Mouse (Mus musculus) yolk sac, embryonic 10.5 days (tissue): Measurements from ENCODE around the gene Actr2.
"Not testable (repeated sequence)": the region's sequence is repeated elsewhere in the genome, so short reads cannot be mapped to it uniquely, and the experiment has no call there.

Experiments used
- DNase-seq: peaks from one replicate; pipeline ENCODE4 v3.0.0-alpha.2; 2017; ENCODE audit warnings: low spot score

The Actr2 gene

DNA sequence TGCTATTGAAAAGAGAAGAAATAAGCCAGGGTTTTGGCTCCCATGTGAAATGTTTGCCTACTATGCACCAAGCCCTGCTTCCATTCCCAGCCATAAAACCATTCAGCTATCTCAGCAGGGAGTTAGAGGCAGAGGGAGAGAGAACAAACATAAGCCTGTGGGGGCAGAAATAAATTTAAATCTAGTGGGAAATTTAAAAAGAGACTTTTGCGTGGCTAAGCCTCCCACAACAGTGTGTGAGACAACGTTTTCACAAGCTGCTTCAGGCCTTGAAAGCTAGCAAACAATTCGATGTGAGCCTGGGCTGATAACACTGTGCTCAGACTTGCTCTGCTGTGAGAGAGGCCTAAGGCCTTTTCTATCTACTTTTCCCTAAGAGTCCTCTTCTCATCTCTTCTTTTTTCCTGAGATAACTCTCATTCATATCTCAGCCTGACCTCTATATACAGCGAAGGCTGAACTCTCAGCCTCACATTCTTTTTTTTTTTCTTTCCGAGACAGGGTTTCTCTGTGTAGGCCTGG, 3.4 kb upstream of the Actr2 start:
- DNase-seq, result no peak

DNA sequence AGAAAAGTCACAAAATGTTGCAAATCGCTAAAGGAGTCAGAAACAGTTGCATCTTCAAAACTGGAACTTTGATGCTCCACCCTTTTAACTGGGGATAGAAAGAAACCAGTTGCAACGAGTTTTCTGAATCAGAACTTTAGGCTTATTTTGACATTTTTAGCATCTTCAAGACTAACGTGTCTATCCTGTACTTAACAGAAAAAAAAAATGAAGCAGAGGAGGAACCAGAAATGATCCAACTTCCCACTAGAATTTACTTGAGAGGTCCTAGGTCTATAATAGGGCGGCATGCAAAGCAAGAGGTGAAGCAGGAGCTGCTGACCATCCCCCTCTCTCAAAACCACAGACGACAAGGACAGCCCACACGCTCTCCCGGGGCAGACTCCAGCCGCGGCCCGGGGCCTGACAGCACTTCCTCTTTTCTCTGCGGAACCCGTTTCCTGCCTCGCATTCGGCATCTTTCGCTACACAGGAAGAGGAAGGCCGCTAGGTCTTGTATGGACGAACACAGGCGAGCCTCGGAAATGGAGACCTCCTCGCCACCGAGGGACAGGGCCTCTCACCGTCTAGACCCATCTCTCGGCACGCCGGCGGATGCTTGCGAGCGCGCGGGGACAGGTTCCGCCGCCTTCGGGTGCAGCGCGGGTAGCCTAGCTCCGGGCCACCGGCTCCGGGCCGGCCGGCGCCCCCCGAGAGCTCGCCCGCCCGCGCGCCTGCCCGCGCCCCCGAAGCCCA, 540 bp downstream of the Actr2 start:
- peak; percentile 89 for DNase-seq

DNA sequence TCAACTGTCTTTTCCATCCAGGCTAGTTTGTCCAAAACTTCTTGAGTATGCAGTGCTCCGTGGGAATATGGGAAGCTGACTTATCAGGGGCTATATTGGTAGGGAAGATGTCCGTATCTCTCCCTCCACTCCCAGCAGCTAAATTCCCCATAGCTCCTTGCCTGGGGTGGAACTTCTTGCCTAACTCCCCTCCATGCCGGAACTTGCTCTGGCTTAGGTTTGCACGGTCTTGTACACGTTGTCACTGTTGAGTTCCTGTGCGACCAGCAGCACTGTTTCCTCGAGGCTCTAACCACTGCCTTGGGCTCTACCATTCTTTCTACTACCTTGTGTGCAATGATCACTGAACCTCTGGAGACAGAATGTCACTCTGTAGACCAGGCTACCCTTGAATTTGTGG, 4.6 kb downstream of the Actr2 start:
- DNase-seq, result no peak

DNA sequence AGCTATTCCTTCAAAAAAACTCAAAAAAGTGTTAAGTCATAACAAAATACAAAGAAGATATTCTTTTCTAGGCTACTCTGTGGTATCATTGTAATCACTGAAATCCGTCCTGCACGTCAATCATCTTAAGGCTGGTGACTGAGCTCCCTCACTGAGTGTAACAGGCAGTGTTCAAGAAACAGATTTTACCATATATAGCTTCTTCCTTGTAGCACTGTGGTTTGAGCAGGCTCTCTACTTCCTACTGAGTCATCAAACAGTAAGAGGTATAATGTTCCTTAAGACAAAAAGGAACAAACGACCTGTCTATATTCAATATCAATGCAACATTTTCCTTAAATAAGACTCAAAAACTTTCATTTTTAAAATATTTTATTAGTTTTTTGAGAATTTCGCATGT, 5.0 kb downstream of the Actr2 start:
- DNase-seq, result no peak

DNA sequence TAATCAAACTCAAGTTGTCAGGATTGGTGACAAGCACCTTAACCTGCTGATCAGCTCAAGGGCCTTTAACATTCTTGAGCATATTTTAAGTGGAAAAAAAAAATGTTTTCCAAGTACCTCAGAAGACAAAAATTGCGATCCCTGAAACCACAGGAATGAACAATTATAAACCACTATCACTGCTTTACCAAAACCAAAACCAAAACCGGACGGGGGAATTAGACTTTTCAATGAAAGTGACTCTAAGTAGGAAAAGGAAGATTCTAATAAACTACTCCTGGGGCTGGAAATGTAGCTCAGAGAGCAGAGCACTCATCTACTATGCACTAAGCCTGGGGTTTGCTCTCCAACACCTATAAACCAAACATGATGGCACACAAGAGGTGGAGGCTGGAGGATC, 5.8 kb downstream of the Actr2 start:
- no peak for DNase-seq

DNA sequence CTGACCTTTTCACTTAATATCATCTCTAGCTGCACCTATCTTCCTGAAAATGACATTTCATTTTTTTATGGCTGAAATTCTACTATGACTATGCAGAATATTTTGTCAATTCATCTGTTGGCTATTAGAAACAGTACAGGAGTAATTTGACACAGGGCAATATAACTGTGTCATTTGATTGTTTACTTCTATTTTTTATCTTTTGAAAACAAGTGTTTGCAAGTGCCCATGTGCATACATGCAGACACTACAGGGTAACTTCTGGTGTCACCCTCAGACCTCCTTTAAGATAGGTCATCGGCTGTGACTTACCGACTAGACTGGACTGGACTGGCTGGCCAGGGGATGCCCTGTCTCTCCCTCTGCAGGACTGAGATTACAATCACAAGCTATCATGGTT, 8.8 kb downstream of the Actr2 start:
- DNase-seq, result no peak

DNA sequence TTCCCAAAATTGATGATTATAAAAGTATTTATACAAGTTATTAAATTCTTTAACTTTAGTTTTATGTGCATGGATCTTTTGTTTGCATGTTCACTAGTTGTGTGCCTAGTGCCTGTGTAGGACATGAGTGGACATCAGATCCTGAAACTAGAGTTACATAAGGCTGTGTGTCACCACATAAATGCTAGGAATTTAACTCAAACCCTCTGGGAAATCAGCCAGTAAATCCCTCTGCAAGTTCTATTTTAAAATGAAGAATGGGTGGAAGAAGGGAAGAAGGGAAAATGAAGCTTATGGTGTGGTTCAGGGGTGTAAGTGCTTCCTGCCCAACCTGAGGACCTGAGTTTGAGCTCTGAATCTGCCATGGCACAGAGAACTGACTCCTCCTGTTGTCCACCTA, 26.4 kb downstream of the Actr2 start:
- DNase-seq, result no peak

DNA sequence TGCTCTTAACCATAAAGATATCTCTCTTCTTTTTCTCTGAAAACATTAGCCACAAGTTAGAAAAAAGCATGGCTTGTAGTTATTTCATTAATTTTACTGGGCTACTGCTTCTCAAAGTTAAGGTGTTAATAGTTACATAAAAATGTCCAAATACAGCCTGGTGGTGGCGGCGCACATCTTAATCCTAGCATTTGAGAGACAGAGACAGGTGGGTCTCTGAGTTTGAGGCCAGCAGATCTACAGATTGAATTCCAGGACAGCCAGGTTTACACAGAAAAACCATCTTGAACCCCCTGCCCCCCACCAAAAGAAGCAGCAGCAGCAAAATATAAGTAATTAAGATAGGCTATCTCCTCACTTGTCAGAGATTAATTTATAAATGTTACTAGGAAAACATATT, 27.1 kb downstream of the Actr2 start:
- no peak for DNase-seq

DNA sequence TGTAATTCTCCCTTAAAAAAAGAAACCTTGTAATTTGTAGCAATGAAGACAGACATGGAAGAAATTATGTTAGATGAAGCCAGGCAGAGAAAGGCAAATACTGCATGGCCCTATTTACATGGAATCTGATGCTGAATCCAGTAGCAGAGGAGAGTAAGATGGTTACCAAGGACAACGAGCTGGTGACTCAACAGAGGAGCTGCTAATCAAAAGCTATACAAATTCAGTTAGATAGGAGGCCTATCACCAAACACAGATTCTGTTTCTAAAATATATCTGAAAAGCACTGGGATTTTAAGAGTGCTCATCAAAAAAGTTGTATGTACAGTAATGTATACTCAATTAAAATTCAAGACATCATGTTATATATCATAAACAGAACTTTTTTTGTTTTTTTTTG, 37.3 kb downstream of the Actr2 start:
- no peak for DNase-seq

DNA sequence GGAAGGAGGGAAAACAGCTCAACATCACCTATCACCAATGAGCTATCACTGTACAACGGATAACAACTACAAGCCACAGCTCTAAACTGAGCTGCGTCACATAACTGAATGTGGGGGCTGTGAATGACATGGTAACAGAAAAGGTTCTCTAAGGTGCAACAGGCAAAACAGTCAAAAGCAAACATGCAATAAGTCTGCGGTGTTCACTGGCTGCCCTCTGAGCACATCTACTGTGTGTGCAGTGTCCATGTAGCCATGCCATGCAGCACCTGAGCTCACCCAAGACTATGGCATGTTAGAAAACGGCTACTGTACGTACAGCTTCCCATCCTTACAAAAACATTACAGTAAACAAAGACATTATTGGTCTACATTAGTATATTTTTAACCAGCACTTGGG, 39.9 kb downstream of the Actr2 start:
- no peak for DNase-seq

DNA sequence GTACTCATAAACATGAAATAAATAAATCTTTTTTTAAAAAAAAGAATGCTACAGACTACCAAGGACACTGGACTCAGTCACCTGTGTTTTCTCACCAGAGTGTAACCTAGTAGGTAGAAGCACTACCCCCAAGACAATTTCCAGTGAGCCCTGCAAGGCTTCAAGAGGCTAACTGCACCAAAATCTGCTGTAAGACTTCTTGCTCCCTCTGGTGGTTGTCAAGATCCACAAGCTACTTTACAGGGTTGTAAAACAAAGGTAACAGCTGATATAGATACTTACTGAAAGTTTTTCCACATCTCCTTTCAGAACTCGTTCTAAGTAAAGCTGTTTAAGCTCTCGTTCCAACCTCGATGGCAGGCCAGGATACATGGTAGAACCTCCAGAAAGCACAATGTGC, 40.5 kb downstream of the Actr2 start:
- DNase-seq, result no peak

DNA sequence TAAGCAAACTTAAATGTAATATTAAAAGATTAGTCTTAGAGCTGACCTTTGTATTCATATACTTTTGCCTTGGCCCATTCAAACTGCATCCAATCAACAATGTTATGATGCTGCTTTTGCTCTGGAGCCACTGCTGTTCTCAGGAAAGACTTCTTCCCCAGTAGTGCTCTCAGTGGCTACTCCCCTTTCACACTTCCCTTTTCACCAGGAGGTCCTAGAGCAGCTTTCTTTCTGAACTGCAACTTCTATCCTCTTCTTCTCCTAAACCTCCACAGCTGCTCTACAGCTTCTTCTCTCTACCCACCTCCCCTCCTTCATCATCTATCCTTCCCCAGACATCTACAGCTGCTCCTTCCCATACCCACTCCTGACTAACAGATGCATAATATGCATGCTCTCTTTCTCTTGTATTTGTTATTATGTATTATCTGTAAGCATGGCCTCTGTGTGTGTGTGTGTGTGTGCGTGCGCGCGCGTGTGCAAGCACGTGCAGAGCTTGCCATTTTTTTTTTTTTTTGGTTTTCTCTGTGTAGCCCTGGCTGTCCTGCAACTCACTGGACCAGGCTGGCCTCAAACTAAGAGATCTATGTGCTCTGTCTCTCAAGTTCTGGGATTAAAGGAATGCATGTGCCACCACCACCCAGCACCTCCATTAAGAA, 44.2 kb downstream of the Actr2 start:
- DNase-seq, result no peak

DNA sequence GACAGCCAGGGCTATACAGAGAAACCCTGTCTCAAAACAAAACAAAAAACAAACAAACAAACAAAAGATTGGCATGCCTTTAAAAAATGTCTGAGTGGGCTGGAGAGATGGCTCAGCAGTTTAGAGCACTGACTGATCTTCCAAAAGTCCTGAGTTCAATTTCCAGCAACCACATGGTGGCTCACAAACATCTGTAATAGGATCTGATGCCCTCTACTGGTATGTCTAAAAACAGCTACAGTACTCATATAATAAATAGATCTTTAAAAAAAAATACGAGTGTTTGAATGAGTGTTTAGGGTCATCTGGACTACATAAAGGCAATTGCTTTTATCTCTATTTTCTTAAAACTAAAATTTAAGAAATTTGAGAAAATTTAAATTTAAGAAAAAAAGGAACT, 45.2 kb downstream of the Actr2 start:
- no peak for DNase-seq

DNA sequence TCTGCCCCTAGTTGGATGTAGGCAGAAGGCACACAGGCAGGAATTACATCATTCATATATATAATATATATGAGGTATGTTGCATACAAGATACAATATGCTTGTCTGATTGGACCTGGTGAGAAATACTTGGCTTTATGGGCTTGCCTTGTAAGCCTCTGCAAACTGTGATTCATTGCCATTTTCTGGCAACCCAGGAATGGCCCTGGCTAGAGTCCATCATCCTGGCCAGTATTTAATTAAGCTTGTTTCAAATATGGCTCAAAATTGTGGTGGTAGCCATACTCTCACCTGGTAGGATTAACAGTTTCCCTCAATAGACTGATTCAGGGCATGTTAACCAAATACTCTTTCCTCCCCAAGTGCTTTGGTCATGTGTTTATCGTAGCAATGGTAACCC, 46.6 kb downstream of the Actr2 start:
- no peak for DNase-seq

DNA sequence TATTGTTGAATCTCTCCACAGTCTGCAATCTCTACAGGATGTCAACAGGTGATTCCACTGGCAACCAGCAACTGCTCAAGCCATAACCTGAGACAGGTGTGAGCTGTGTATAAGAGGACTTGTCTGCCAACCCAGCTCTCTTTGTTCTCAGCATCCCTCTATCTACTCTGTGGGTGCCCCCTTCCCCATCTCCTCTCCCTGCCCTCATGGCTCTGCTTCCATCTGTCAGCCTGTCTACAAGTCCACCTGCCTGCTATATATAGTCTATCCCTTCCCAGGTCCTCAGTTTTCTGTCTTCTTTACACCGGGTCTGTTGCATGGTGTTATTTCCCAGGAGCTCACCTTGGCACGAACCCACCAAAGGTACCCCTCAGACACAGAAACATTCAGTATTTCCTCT, 47.8 kb downstream of the Actr2 start:
- no peak for DNase-seq

DNA sequence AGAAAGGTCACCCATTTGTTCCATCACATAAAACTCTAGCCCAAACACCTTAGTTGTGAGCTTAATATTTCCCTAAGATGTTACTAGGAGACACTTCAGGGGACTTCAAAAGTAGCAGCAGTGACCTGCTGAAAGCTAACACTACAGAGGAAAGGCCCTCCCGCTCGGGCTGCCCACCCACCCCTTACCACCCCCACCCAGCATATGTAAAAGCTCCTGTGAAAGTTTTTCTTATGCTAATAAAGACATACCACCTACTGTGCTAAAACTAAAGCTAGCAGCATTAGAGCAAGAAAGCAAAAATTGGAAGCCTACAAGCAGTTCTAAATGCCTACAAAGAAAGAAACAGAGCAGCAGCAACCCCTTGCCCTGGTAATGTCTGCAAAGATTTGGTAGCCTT, 48.6 kb downstream of the Actr2 start:
- not testable (repeated sequence) for DNase-seq

DNA sequence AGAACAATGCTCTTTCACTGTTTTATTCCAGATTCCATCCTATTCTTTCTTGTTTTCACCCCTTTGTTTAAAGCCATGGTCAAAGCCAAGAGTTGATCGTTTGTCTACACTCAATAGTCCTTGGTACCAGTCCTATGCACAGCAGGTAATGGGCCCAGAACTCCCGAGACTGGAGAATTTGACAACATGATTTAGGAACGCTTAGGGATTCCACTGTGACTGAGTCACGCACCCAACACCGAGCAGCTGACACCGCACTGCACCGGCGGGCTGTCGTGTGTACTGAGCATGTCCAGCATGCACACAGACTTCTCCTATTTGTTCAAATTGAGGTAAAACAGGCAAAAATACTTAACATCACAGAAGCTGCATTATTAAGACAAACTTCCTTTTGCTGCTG, 49.9 kb downstream of the Actr2 start:
- DNase-seq, result not testable (repeated sequence)

DNA sequence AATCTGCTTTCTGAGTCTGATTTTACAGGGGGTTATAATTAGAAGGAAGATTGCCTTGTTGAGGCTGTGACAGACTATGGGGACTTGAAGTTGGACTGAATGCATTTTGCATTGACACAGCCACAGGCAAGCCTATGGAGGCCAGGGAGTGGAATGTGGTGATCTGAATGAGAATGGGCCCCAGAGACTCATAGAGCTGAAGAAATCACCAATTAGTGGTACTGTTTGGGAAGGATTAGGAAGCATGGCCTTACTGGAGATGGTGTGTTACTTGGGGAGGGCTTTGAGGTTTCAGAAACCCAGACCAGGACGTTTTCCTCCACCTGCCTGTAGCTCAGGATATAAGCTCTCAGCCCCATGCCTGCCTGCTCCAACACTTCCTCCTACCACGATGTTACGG, 53.0 kb downstream of the Actr2 start:
- DNase-seq, result no peak

DNA sequence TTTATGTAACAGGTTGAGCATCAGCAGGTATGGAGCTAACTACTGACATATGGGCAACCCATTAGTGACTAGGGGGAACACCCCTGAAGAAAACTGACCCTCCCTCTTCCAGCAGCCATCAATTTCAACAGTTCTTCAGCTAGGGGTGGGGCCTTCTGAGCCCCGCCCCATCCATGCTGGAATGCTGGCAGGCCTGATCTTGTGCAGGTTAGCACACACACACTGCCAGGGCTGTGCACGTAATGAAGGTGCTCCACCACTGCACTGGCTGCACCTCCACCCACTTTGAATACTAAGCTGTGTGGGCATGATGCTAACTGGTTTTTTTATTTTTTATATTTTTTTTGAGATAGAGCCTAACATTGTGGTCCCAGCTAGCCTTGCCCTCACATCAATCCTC, 55.3 kb downstream of the Actr2 start:
- DNase-seq, result no peak

DNA sequence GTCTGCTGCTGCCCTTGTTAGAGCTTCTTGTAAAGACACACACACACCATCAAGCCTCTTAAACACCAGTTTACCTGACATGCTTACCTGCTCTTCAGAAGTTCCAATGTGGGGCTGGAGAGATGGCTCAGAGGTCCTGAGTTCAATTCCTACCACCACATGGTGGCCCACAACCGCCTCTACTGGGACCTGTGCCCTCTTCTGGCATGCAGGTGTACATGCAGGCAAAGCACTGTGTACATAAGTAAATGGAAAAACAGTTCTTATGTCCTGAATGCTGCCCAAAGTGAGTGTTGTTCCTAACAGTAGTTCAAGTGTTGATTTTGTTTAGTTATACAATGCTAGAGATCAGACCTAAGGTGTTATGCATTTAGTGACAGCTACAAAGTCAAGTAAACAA, 56.5 kb downstream of the Actr2 start:
- no peak for DNase-seq

DNA sequence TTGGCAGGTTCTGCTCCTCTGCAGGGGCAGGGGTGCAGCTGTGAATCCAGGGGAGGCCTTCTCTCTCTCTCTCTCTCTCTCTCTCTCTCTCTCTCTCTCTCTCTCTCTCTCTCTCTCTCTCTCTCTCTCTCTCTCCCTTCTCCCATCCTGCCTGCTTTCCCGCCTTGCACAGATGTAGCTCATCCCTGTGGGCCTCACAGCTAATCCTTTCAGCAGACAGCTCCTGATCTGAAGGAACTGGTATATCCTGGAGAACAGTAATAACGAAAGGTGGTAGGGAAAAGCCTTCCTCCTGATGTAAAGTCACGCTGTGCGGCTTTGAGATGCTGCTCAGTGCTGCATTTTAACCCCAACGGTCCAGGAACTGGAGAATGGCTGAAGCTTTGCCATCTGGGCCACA, 58.1 kb downstream of the Actr2 start:
- no peak for DNase-seq

DNA sequence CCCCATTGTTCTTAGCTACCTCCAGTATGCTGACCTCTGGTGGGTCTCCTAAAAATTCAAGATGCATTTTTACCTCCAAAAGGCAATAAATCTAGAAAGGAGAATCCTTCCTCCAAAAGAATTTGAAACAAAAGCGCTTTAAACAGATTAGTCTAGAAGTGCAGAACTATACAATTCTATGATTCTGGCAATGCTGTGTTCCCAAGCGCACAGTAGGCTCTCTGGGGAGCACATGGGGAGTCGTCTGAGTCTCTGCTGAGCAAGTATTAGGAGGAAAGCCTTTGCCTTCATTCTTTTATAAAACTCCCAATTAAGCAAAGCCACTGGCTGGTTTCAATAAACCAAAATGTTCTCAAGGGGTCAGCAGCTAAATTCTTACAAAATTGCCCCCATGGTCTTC, 58.8 kb downstream of the Actr2 start:
- no peak for DNase-seq

DNA sequence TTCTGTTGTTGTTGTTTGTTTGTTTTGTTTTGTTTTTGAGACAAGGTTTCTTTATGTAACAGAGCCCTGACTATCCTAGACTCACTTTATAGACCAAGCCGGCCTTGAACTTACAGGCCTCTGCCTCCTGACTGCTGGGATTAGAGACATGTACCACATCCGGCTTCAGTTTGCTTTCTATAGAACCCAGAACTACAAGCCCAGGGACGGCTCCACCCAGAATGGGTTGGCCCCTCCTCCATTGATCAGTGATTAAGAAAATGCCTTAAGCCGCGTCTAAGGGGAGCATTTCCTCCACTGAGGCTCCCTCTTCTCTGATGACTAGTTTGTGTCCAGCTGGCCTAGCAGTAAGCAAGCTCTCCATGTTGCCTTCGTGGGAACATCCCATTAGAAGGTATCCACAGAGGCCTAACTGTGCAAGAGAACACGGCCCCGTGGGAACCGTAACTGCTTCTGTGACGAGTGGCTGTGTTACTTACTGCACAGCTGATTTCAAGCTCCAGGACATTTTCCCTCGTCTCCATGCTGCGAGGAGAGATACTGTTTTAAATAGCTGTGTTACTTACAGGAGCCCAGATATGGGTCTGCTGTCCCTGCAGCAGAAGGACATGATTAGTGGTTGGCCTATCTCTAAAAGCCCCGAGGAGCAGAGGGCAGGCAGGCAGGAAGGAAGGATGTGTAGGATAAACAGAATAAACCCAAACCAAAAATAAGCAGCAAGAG, 59.7 kb downstream of the Actr2 start:
- peak; percentile 9 for DNase-seq
